Mouse (Mus musculus) liver, postnatal 0 days (tissue): ENCODE measurements around the gene Skiv2l.
"Not testable (repeated sequence)": the region's sequence is repeated elsewhere in the genome, so short reads cannot be mapped to it uniquely, and the experiment has no call there.

ENCODE experiments used
- CTCF ChIP-seq: sonication (generic); IDR thresholded peaks from 2 replicates; pipeline ENCODE4 v1.5.1; 2016; ENCODE audit warnings: antibody characterized with exemption, low read depth
- EP300 ChIP-seq: IDR thresholded peaks from 2 replicates; pipeline ENCODE4 v1.6.1; 2016; ENCODE audit warnings: antibody characterized with exemption, low read depth, mild to moderate bottlenecking

- TF ChIP-seq CTCF, EP300: not testable (repeated sequence)
Observed at GRCm38 (mm10) chr17:34797211-34797995, 52.6 kb downstream of the Skiv2l start.
